Mouse (Mus musculus): ENCODE data around the gene Map3k20.

Gene Map3k20

DNA sequence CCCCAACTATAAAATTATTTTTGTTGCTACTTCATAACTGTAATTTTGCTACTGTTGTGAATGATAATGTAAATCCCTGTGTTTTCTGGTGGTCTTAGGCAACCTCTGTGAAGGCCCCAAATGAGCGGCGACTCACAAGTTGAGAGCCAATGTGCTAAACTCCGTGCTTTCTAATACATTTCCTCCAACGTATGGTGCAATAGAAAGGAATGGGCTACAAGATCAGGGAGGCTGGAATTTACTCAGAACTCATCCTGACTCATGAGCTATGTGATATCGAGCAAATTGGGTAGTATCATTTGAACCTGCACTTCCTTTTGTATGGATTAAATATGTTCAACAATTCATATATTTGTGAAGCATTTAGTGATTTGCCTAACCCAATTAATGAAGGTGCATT, 4.9 kb upstream of the Map3k20 start:
- DNase-seq (ENCODE audit: low spot score in 2 of 2) = no peak

DNA sequence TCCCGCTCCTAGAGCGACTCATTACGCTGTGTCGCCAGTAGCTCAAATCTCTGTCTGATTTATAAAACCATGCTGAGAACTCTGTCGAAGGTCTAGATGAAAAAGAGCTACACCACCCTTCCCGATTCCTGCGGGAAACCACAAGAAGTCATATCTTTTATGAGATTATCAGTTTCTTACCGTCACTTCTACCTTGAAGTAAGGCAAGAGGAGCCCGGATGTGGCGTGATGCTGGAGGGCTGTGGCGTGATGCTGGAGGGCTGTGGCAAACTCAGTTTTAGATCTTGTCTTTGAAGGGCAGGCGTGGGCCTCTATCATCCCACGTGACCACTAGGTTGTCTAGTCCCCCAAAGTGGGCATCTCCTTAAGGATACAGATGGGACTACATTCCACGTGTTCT, 3.5 kb upstream of the Map3k20 start:
- DNase-seq (ENCODE audit: low spot score in 2 of 2) = no peak

DNA sequence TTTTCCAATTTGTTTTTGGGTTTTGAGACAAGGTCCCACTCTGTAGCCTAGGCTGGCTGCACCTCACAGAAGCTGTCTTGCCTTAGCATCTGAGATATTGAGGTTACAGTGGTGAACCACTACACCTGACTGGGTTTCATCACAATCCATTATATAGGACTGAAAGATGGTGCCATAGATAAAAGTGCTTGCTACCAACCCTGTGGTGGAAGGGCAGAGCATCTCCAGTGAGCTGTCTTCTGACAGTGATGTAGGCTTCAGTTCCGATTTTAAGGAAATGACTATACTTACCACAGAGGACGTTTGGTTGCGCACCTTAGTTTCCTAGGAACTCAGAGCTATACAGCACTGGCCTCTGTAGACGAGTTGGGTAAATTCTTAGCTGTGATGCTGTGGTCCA, 2.7 kb upstream of the Map3k20 start:
- no peak for DNase-seq (ENCODE audit: low spot score in 2 of 2)

DNA sequence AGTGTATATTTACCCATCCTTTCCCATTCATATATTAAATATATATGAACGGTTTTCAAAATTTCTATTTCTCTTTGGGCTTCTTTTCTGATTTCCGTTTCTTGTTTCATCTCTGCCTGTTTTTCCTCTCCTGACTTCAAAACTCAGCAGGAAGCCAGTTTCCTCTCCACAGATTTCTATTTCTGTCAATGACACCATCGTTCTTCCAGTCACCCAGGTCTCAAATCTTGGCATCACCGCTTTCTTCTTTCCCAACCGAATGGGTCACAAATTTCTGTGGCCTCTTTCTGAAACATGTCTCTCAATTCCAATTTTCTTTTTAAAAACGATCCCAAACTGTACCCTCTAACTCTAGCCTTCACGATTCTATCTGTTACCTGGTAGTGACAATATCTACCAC, 748 bp upstream of the Map3k20 start:
- DNase-seq (ENCODE audit: low spot score in 2 of 2) = no peak

DNA sequence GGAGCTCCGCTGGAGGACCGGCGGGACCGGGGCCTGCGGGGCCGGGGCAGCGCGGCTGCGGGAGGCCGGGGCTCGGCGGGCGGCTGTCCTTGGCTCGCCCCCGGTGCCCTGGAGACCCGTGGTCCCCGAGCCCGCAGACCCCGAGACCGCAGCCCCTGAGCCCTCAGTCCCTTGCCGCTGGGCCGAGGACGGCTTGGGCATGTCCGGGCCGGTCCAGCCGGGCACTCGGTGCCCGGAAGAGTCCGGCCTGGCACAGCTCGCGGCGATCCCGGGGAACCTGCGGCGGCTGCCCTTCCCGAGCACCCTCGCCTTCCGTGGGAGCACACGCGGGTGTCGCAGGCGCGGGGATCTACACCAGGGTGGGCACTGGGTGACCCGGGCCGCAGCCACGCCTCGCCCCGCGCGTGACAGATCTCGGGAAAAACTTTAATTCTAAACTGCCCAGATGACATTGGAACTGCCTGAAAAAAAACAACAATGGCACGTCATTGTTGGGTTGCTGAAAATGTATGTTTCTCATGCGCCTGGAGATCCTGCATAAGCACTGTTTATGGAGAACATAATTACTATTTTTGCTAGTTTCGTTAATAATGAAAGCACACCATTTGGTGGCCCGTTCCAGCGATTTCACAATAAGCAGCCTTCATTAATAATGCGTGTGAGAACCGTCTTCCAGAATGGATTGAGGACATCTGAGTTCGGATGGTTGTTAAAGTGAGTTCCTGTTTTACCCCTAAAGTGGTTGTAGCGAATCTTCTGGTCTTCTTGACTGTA, 638 bp downstream of the Map3k20 start:
- DNase-seq (ENCODE audit: low spot score in 2 of 2) = peak in 1 of 2 experiments; percentile 30

DNA sequence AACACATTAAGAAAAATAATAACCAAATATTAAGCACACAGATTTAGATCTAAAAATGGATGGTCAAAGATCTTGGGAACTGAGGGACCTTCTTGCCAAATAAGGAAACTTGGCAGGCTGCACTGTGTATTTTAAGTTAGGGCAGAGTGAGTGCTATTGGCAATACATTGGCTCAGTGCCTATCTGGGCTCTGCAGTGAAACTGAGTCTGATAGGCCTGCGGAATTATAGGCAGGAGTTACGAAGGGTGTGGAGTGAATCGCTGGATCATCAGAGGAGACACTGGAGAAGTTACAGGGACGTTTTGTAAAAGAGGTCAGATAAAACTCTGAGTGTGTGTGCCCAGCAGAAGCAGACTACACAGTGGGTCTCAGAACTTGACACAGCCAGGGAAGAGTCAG, 1.7 kb downstream of the Map3k20 start:
- no peak for DNase-seq (ENCODE audit: low spot score in 2 of 2)

DNA sequence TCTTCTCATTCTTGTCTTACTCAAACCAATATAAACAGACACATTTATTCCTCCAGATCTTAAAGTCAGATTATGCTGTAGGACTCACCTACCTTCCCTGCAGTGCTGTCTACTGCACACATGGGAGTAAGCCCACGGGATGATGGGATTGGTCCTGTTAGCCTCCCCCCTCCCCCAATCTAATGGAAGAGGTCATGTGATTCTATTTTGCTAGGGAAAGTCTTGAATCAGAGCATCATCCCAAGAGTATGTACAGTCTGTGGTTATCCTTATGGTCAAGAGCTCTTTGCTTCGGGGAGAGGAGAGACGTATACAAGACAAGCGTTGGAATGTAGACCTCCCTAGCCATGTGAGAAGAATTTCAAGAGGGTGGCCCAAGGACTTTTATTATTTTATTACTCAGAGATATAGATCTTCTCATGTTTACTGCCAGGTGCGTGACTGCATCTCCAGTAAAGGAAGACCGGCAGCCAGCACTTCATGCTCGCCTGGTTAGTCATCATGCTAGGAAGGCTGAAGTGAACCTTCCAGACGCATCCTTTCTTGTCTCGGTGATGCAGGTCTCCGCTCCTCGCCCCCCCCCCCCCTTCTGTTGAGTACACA, 3.6 kb downstream of the Map3k20 start:
- no peak for DNase-seq (ENCODE audit: low spot score in 2 of 2)

DNA sequence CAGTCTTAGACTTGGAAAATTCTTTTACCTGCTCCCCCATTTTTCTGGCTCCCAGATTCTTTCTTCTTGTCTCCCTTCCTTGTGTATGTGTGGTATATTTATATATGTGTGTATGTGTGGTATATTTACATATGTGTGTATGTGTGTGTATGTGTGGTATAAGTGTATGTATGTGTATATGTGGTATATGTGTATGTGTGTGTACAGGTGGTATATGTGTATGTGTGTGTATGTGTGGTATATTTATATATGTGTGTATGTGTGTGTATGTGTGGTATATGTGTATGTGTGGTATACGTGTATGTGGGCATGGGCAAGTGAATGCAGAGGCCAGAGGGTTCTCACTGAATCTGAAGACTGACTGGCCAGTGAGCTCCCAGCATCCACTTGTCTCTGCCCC, 5.7 kb downstream of the Map3k20 start:
- DNase-seq (ENCODE audit: low spot score in 2 of 2) = no peak

DNA sequence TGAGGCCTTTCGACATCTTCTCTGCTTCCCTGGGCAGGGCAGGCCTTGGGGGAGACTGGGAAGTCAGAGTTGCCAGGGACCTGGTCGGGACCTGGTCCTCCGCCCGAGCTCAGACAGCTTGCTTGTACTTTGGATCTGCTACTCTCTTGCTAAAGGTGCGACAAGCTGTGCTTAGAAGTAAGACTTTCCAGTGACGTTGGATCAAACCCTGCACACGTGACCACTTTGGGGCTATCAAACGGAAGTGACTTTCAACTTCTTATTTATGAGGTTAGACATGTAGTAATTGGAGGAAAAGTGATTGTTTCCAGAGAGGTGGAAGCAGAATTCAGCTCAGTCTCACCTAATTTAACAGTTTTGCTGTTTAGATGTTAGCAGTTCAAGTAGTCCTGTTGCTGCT, 7.1 kb downstream of the Map3k20 start:
- no peak for DNase-seq (ENCODE audit: low spot score in 2 of 2)

DNA sequence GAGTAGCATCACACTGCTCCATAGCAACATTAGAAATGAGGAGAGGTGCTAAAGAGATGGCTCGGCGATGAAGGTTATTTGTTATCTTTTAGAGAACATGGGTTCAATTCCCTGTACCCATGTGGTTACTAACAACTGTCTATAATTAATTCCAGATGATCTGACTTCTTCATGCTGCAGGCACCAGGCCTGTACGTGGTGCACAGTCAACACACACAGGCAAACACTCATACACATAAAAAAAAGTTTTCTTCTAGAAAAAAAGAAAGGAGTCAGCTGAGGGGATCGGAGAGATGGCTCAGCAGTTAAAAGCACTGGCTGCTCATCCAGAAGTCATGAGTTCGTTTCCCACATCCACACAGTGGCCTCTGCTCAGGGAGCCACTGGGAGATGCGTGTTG, 9.6 kb downstream of the Map3k20 start:
- DNase-seq (ENCODE audit: low spot score in 2 of 2) = no peak

DNA sequence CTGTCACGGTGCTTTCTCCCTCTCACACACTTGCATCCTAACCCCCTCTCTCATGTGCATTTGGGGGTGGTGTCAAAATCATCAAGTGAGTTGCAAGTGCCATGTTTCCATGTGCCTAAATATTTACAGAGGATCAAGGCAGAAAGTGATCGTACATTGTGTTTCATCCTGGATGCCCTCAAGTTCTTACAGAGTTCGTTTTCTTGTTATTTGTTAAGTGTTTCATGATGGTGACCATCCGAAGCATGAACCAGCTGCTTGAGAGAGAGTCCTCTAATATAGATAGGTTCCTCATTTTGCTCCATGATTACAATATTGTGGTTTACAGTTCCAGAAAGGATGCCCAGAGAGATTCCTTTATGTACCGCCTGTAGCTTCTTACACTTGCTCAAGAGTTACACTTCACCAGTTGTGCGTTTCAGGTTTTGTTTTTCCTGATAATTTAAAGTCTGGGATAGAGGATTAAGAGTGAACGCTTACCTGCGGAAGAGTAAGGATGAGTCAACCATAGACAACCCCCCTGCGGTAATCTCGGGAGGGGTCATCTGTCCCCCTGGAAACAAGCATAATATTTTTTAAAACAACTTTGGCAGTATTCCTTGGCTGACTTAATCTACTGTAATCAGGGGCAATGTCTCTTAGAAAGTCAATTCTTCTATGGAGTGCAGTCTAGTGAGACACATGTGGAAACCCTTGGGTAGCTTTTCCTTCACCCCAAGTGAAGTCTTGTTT, 11.7 kb downstream of the Map3k20 start:
- DNase-seq (ENCODE audit: low spot score in 2 of 2) = no peak

DNA sequence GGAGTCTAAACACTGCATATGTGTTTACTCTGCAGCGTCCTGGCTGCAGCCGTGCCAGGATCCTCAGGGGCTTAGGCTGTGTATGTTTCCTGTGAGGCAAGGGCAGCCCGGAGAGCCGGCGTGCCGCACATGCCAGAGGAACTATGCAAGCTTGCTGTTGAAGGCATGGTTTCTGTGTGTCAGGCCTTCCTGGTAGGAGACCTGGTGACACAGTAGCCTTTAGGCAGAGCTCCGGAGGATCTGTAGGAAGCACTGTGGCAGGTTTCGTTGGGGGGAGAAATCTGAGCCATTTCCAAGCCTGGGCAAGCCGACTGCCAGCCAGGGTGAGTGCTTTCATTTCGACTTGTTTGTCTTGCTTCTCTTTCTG, 12.3 kb downstream of the Map3k20 start:
- no peak for DNase-seq (ENCODE audit: low spot score in 2 of 2)

DNA sequence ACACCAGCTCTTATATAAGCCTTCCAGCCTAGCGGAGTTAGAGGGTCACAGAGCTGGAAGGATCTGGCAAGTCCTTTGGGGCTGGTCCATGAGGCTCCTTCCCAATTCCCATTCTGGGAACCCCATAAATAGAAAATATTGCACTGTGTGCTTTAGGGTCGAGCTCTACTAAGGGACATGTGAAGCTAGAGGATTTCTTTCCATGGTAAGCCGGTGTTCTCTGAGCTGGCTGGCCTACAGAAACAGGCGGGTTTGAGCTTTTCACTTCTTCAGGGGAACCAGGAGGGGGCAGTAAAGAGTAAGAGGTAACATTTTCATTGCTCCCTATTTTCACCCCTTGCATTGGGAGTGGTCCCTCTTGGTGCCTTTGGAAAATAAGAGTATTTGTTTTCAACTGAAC, 13.0 kb downstream of the Map3k20 start:
- no peak for DNase-seq (ENCODE audit: low spot score in 2 of 2)

DNA sequence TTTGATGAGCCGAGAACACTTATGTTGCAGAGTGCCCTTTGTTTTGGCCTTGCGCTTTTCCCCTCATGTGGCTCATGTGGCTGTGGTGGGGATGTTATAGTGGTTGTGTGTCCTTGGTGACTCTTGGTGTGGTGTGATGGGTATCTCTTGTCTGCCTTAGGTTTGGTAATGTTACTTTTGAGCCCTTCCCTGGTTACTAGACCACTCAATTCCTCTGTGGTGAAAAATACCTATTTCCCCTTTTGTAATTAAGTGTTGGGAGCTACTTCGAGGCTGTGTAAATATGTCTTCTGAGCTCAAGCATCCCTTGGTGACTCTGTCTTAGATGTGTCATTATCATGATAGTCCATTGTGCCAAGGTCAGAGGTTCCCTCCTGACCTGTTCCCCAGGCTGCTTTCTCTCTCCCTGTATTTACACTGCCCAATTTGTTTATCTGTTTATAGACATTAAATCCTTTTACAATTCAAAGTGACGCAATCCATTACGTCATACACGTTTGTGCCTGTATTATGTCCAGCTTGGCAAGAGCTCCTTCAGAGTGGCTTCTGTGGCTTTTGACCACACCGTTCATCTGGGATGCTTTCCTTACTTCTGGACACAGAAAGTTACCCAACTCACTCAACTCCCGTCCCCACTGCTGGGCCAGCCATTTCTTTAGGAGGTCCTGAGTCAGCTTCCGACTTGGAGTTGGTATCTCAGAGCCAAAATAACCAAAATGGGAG, 15.9 kb downstream of the Map3k20 start:
- no peak for DNase-seq (ENCODE audit: low spot score in 2 of 2)

DNA sequence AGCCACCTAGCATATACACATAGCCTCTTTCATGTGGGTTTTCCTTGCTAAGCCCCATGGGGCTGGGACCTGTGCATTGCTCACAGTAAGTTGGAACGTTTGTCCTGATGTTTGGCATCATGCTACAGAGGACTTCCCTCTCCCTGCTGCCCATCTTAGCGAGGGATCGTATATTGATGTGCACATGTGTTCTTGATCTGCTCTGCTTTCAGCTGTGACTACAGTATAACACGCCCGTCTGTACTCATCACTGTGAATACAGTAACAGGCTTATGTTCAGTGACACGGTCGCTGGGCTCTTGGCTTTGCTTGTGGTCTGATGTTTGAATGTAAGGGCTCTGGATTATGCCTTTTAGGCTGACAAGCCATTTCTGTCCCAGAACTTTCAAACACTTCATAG, 20.3 kb downstream of the Map3k20 start:
- no peak for DNase-seq (ENCODE audit: low spot score in 2 of 2)

DNA sequence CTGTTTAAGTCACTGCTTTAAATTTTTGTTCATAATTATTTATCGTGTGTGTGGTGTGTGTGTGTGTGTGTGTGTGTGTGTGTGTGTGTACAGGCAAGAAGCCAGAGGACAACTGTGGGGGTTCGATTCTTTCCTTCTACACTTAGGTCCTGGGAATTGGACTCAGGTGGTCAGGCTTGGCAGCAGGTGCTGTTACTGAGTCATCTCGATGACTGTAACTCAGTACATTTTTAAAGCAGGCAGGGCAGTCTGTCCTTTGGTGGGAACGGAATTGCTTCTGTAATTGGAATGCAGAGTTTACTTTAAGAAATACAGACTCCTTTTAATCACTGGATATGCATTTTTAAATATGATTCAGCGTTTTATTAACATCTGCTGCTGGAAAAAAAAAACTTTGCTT, 22.9 kb downstream of the Map3k20 start:
- DNase-seq (ENCODE audit: low spot score in 2 of 2) = no peak

DNA sequence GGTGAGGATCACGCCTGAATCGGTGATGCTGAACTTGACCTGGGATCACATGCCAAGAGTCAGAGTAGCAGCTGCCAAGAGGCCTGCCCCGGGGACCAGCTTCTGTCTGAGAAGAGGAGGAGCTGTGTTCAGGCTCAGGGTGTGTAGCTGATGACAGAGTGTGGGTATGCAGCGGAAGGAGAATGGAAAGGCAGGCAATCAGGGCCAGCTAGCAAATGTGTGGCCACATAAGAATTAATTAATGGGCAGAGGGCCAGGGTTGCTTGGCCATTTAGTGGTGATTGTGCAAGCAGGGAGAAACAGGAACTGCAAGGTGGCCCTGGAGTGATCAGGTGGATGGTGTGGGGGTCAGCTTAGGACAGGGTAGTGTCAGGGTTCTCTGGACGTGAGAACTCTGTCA, 23.5 kb downstream of the Map3k20 start:
- no peak for DNase-seq (ENCODE audit: low spot score in 2 of 2)

DNA sequence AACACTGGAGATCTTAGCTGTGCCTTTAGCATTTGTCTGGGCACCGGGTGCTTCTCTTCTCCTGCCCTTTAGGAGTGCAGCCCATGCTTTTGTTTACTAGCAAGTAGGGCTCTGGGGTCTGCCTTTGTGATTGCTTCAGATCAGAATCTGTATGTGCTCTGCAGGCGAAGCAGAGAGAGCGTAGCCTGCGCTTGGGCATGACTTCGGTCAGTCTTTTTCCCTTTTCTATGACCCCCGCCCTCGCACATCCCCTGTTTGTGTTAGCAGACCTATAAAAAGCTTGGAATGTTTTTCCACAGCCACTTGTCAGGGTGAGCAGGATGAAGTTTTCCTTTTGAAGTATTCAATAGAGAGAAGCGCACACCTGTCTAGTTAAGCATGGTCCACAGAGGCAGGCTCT, 26.0 kb downstream of the Map3k20 start:
- DNase-seq (ENCODE audit: low spot score in 2 of 2) = no peak

DNA sequence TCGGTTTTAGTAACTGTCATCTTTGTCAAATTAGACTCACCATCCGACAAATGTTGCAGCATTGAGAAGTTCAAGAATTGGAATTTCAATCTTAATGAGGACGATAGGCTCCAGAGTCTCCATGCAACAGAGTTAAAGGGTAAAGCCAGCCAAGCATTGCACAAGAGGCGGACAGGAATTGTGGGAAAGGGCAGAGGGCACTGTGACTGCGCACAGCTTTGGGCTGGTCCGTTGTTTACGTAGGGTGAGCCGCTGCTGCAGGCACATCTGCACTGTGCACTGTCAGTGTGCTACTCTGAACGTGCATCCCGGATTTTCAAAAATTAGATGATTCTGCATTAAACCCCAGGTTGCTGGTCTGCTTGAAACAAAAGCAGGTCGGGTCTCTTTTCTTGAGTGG, 27.9 kb downstream of the Map3k20 start:
- DNase-seq (ENCODE audit: low spot score in 2 of 2) = no peak

DNA sequence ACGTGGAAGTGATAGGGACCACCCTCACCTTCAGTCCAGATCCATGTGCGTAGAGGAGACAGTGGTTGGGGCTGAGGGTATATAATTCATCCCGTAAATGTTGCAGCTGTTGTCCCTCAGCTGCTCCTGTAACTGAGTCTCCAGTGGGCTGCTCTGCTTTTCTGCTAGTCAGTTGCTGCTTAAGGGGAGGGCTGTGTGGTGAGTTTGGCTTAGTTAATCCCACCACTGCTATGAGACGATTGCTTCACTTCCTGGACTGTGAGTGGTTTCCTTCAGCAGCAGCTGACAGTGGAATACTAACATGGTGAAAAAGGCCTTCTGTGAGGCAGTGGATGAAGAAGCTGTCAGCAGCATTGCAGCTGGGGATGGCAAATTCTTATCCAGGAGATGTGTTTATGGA, 33.0 kb downstream of the Map3k20 start:
- no peak for DNase-seq (ENCODE audit: low spot score in 2 of 2)

DNA sequence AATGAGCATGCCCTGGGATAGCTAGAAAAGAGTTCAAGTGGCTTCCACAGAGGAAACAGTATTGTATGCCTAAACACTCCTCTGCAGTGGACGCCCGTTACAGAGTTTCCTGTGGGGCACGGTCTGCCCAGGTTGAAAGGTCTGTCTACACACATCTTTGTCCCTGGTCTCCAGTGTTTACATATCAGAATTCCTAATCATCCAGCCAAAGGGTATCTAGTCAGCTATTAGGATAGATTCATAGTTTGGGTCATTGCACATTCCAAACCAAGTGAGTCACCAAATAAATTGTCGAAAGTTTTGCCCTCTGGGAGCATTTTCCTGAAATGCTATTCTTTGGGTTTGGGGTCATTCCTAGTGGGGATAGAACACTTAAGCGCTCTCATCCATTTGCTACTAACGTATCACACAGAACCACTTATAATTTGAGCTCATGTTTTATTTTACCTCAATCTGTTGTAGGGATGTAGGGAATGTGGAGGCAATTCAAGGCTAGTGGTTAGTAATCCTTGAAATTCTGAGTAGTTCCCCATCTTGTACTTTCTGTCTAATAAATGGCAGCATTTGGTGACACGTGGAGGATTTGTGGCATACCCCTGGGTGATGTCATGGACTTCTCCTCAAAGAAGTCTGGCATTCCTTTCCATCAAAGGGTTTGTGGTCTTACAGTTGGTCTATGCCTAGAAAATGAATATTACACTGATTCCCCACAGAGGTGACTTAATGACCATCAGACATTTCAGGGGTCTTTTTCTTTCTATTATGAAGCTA, 33.8 kb downstream of the Map3k20 start:
- no peak for DNase-seq (ENCODE audit: low spot score in 2 of 2)

DNA sequence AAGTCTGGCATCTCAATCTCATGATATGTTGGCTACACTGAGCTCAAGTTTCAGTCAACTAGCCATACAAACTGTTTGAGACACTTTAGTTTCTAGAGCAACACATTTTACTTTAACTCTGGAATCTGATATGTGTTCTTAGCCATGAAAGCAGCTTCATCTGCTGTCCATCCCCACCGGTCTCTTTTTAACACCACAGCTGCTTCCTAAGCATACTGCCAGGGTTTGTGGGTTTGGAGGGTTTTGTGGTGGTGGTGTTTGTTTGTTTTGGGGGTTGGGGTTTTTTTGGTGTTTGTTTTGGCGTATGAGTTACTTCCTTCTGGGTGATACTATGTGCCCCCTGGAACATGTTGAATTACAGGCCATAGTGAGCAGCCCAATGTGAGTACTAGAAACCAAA, 35.2 kb downstream of the Map3k20 start:
- DNase-seq (ENCODE audit: low spot score in 2 of 2) = no peak

Measured in right cerebral cortex, postnatal 10 days (tissue).